Mouse (Mus musculus): ENCODE measurements at regions not wholly inside any gene's neighbourhood (a gene's known extent, or its start where the extent isn't known, plus 50 kb on each side); places are given as distances from the start of the nearest gene placed in this dataset.

GRCm38 (mm10) chr13:99625196-99625595 is 108.9 kb upstream of the Map1b start:
- TF ChIP-seq CTCF (IDR thresholded peaks at IDR 0.05; ENCODE audit: insufficient read depth, low read depth, low read length) (no peak), POLR2A (IDR thresholded peaks at IDR 0.05; ENCODE audit: insufficient read depth, low read depth, low read length) (no peak)

All from olfactory bulb, adult 2 months (tissue).